Mouse (Mus musculus): ENCODE measurements around the gene Atp5g1. TPM values are rescaled to one million over a fixed set of nuclear protein-coding genes. Genes with fewer than 3 reads are reported as not detected.

The Atp5g1 gene
- polyA plus RNA-seq, 1 experiment from 2014 or later = 705 TPM

DNA sequence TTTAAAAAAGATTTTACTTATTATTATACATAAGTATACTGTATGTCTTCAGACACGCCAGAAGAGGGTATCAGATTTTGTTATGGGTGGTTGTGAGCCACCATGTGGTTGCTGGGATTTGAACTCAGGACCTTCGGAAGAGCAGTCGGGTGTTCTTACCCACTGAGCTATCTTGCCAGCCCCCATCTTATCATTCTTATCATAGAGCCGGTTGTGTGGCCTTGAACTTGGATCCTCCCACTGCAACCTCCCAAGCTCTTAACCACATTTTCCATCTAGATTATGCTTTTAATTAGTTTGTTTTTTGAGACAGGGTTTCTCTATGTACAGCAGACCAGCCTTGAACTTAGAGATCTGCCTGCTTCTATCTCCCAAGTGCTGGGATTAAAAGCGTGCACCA is 38.0 kb downstream of the Atp5g1 start:
- Histone ChIP-seq H3K4me1 (peaks cover 16% of the 10 kb centered on the region), H3K4me3 (replicated peaks) (no peak overlapping the region), H3K27me3 (no peaks in the 10 kb centered on the region), H3K9ac (no peak overlapping the region), H3K4me2 (no peak overlapping the region), H3K9me3 (replicated peaks) (no peaks in the 10 kb centered on the region), H3K27ac (no peak overlapping the region), H3K36me3 (peaks cover 43% of the 10 kb centered on the region)
- ATAC-seq (replicated peaks; ENCODE audit: low FRiP score) = no peak
- 86% methylated on average over 5 of the region's 5 CpGs for WGBS

DNA sequence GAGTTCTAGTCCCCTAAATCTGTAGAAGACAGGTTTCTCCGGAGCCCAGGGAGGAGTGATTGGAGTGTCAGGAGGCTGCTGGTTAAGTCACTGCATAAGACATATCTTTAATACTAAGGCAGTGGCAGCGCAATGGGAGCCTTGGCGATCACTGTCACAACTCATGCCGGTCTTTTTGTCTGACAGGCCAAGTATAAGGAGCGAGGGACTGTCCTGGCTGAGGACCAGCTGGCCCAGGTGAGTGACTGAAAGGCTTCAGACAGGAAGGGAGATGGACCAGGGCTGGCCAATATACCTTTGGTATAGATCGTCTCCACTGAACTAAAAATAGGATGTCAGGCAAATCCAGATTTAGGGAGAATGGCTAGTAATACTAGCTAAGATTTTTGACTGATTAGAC is 40.3 kb downstream of the Atp5g1 start:
- Histone ChIP-seq H3K27me3 (no peaks in the 10 kb centered on the region), H3K4me2 (peak overlapping the region; percentile 86), H3K4me3 (replicated peaks) (peak overlapping the region; percentile 64), H3K36me3 (peaks cover 28% of the 10 kb centered on the region), H3K4me1 (peaks cover 16% of the 10 kb centered on the region), H3K9me3 (replicated peaks) (no peaks in the 10 kb centered on the region), H3K9ac (peak overlapping the region; percentile 51), H3K27ac (peak overlapping the region; percentile 72; the same call in 1 of the 2 replicates)
- 8% methylated on average over 6 of the region's 6 CpGs for WGBS
- no peak for ATAC-seq (replicated peaks; ENCODE audit: low FRiP score)

DNA sequence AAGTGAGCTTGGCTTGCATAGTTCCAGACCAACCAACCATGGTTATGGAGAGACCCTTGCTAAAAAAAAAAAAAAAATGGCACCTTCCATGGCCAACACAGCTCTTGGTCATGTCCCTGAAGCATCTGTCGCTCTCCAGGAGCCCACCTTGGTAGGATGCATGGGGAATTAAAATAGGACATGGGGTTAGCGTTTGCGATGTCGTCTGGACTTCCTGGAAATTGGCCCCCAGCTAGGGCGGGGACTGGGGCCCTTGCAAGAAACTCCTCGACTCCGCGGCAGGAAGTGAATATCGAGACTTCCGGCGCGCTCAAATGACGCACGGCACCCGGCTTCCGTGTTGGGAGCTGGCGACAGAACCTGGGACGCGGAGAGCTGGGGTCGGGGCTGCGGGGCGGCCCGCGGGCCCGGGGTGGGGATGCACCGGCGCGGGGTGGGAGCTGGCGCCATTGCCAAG is 40.8 kb downstream of the Atp5g1 start, which contains the start of gene Snf8:
Snf8 (plus strand) TSS at position 290 of the 457 bp plus-strand sequence.
- peak within 1 kb of the TSS; percentile 51 for H3K9ac ChIP-seq
- peak within 1 kb of the TSS; percentile 72 for H3K27ac ChIP-seq
- peak within 1 kb of the TSS; percentile 64 for H3K4me3 ChIP-seq (replicated peaks)
- 0 out of 2 replicates have a peak, but pooled peaks cover 3% of the 10 kb centered on the region for H3K27me3 ChIP-seq
- H3K9me3 ChIP-seq (replicated peaks) = no peaks in the 10 kb centered on the region
- under 1% methylated on average over 29 of the region's 29 CpGs for WGBS
- peak within 1 kb of the TSS; percentile 86 for H3K4me2 ChIP-seq
- H3K36me3 ChIP-seq = peaks cover 28% of the 10 kb centered on the region
- peak; percentile 74 for ATAC-seq (replicated peaks; ENCODE audit: low FRiP score)
- peaks cover 16% of the 10 kb centered on the region for H3K4me1 ChIP-seq

DNA sequence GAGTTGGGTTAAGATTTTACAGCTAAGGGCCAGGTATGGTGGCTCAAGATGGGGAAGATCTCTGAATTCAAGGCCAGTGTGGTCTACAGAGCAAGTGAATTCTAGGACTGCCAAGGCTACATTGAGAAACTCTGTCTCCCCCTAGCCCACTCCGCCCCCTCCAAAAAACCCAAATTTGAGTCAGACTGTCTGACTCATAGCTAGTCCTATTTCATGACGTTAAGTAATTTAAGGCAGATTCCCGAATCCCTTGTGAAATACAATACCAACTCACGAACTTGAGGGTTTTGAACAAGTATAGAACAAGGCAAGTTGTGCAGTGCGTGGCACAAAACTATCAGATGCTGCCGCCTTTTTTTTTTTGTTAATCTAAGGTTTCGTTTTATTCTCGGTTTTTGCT is 41.4 kb downstream of the Atp5g1 start:
- peak overlapping the region; percentile 64 for H3K4me3 ChIP-seq (replicated peaks)
- H3K9me3 ChIP-seq (replicated peaks) = no peaks in the 10 kb centered on the region
- no peak for ATAC-seq (replicated peaks; ENCODE audit: low FRiP score)
- H3K36me3 ChIP-seq = peaks cover 24% of the 10 kb centered on the region
- peak overlapping the region; percentile 86 for H3K4me2 ChIP-seq
- H3K27ac ChIP-seq = peak overlapping the region; percentile 72; the same call in 1 of the 2 replicates
- H3K9ac ChIP-seq = peak overlapping the region; percentile 51; the same call in 1 of the 2 replicates
- peaks cover 7% of the 10 kb centered on the region; the same call in 1 of the 2 replicates for H3K27me3 ChIP-seq
- H3K4me1 ChIP-seq = peaks cover 16% of the 10 kb centered on the region
- 47% methylated on average over 8 of the region's 8 CpGs for WGBS

DNA sequence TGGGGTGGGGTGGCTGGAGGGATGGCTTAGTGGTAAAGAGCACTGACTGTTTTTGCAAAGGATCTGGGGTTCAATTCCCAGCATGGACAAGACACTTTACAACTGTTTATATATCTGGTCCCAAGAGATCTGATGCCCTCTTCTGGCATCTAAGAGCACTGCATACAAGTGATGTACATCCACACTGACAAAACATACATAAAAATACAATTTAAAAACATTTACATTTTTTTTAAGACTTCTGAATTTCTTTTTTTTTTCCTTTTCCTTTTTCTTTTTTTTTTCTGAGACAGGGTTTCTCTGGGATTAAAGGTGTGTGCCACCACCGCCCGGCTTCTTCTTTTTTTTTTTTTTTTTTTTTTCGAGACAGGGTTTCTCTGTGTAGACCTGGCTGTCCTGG is 42.2 kb downstream of the Atp5g1 start:
- H3K27me3 ChIP-seq = peaks cover 8% of the 10 kb centered on the region; the same call in 1 of the 2 replicates
- H3K4me3 ChIP-seq (replicated peaks) = no peak overlapping the region
- no peak overlapping the region for H3K27ac ChIP-seq
- no peaks in the 10 kb centered on the region for H3K9me3 ChIP-seq (replicated peaks)
- H3K4me2 ChIP-seq = no peak overlapping the region
- H3K4me1 ChIP-seq = peaks cover 16% of the 10 kb centered on the region
- no peak overlapping the region for H3K9ac ChIP-seq
- H3K36me3 ChIP-seq = peaks cover 16% of the 10 kb centered on the region; the same call in 1 of the 2 replicates
- no peak for ATAC-seq (replicated peaks; ENCODE audit: low FRiP score)
- 93% methylated on average over 3 of the region's 3 CpGs for WGBS

DNA sequence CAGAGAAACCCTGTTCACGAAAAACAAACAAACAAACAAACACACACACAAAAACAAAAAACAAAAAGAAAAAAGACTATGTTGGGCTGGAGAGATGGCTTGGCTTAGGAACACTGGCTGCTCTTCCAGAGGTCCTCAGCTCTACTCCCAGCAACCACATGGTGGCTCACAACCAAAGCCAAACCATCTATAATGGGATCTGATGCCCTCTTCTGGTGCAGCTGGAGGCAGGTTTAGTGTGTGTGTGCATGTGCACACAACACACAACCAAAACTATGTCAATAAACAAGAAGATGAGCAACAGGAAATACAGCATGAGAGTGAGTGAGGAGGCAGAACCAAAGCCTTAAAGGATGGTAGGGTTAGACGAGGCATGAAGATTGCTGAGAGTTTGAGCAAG is 43.8 kb downstream of the Atp5g1 start:
- H3K27me3 ChIP-seq = peaks cover 9% of the 10 kb centered on the region; the same call in 1 of the 2 replicates
- H3K4me1 ChIP-seq = peaks cover 16% of the 10 kb centered on the region
- no peaks in the 10 kb centered on the region for H3K9me3 ChIP-seq (replicated peaks)
- no peak overlapping the region for H3K4me3 ChIP-seq (replicated peaks)
- 81% methylated on average over 2 of the region's 2 CpGs for WGBS
- ATAC-seq (replicated peaks; ENCODE audit: low FRiP score) = no peak
- H3K27ac ChIP-seq = no peak overlapping the region
- no peak overlapping the region for H3K4me2 ChIP-seq
- H3K9ac ChIP-seq = no peak overlapping the region
- H3K36me3 ChIP-seq = 0 out of 2 replicates have a peak, but pooled peaks cover 4% of the 10 kb centered on the region

DNA sequence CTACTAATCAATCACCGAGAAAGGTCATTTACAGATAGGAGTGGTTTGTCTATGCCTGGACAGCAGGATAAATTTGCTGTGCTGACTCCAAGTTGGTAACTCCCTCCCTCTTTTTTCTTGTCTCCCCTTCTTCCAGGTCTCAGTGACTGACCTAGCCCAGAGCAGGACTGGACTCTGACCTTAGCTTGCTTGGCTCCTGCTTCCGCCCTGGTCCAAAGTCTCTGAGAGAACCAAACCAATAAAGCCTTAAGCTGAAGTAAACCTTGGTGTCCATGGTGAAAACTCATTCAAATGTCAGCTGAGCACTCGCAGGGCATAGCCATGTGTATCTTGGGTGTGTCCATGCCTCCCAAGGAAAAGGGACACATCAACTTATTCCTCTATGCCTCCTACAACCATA is 44.9 kb downstream of the Atp5g1 start:
- no peaks in the 10 kb centered on the region for H3K9me3 ChIP-seq (replicated peaks)
- H3K36me3 ChIP-seq = no peaks in the 10 kb centered on the region
- peaks cover 9% of the 10 kb centered on the region; the same call in 1 of the 2 replicates for H3K27me3 ChIP-seq
- H3K4me3 ChIP-seq (replicated peaks) = no peak overlapping the region
- no peak for ATAC-seq (replicated peaks; ENCODE audit: low FRiP score)
- no peak overlapping the region for H3K4me2 ChIP-seq
- no peak overlapping the region for H3K27ac ChIP-seq
- H3K4me1 ChIP-seq = peaks cover 11% of the 10 kb centered on the region
- H3K9ac ChIP-seq = no peak overlapping the region
- WGBS = 88% methylated on average over 3 of the region's 3 CpGs

DNA sequence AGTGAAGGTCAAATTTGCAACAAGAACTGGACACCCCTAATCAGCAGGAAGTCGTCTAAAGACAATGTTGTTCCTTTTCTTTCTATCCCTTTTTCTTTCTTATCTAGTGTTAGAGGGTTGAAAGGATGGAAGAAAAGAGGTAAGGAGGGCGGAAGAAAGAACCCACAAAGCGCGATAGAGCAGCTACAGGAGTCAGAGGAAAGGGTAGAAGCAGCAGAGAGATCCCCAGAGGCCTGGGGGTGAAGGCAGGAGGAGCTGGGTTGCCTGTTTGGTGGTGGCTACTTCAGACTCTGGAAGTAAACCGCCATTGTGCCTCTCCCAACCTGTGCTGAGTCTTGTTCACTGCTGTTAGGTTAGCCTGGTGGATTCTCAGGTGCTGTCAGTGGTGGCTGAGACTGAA is 47.3 kb downstream of the Atp5g1 start:
- Histone ChIP-seq H3K9ac (no peak overlapping the region), H3K36me3 (no peaks in the 10 kb centered on the region), H3K4me1 (no peaks in the 10 kb centered on the region), H3K9me3 (replicated peaks) (no peaks in the 10 kb centered on the region), H3K4me2 (no peak overlapping the region), H3K4me3 (replicated peaks) (no peak overlapping the region), H3K27me3 (peaks cover 9% of the 10 kb centered on the region; the same call in 1 of the 2 replicates), H3K27ac (no peak overlapping the region)
- ATAC-seq (replicated peaks; ENCODE audit: low FRiP score) = no peak
- WGBS = 58% methylated on average over 5 of the region's 5 CpGs

DNA sequence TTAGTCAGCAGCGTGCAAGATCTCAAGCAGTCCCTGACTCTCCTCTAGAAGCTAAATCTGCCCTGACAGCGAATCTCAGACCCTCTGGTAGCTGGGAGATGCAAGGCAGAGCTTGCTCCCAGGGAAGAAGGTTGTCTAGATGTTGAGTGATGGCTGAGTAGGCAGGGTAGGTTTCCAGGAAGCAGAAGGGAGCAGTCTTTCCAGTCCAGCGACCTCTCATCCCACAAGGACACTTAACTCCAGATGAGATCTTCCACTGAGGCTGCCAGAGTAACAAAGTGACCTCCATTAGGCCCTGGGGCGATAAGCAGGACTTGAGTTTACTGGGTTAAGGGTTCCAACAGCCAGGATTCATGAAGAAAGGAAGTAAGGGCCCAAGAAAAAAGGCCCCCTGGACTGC is 54.8 kb downstream of the Atp5g1 start:
- no peaks in the 10 kb centered on the region for H3K36me3 ChIP-seq
- no peaks in the 10 kb centered on the region for H3K9me3 ChIP-seq (replicated peaks)
- H3K27me3 ChIP-seq = peaks cover 4% of the 10 kb centered on the region; the same call in 1 of the 2 replicates
- peaks cover 3% of the 10 kb centered on the region; the same call in 1 of the 2 replicates for H3K4me1 ChIP-seq
- no peak overlapping the region for H3K9ac ChIP-seq
- ATAC-seq (replicated peaks; ENCODE audit: low FRiP score) = no peak
- H3K4me2 ChIP-seq = no peak overlapping the region
- no peak overlapping the region for H3K4me3 ChIP-seq (replicated peaks)
- no peak overlapping the region for H3K27ac ChIP-seq
- 44% methylated on average over 4 of the region's 4 CpGs for WGBS

Other genes starting within 250 kb of the Atp5g1 start
- 22.8 and 23.7 TPM in 2 replicates for gene Gngt2, start 238.5 kb downstream of the Atp5g1 start, polyA plus RNA-seq (2015; fragmentation: Nextera tagmentation; extraction: Ambion mirVana)
- 10.1 and 11.4 TPM in 2 replicates for gene Abi3, start 233.2 kb downstream of the Atp5g1 start, polyA plus RNA-seq (2015; fragmentation: Nextera tagmentation; extraction: Ambion mirVana)
- gene B4galnt2, start 160.8 kb downstream of the Atp5g1 start, polyA plus RNA-seq (2015; fragmentation: Nextera tagmentation; extraction: Ambion mirVana) = 1.4 TPM in 2 replicates
- 53.8 and 57.9 TPM in 2 replicates for gene Igf2bp1, start 69.7 kb downstream of the Atp5g1 start, polyA plus RNA-seq (2015; fragmentation: Nextera tagmentation; extraction: Ambion mirVana)
- not detected in 2 replicates for gene Gip, start 51.1 kb downstream of the Atp5g1 start, polyA plus RNA-seq (2015; fragmentation: Nextera tagmentation; extraction: Ambion mirVana)
- gene Snf8, start 40.8 kb downstream of the Atp5g1 start, polyA plus RNA-seq (2015; fragmentation: Nextera tagmentation; extraction: Ambion mirVana) = 98.3 and 99.0 TPM in 2 replicates
- gene Ube2z, start 10.3 kb downstream of the Atp5g1 start, polyA plus RNA-seq (2015; fragmentation: Nextera tagmentation; extraction: Ambion mirVana) = 40.6 and 42.0 TPM in 2 replicates
- gene Calcoco2, start 36.3 kb upstream of the Atp5g1 start, polyA plus RNA-seq (2015; fragmentation: Nextera tagmentation; extraction: Ambion mirVana) = not detected in 2 replicates
- 0.05 TPM in 1 of 2 replicates, not detected in the other for gene Ttll6, start 58.1 kb upstream of the Atp5g1 start, polyA plus RNA-seq (2015; fragmentation: Nextera tagmentation; extraction: Ambion mirVana)
- 0.09 and 1.0 TPM in 2 replicates for gene Hoxb13, start 118.6 kb upstream of the Atp5g1 start, polyA plus RNA-seq (2015; fragmentation: Nextera tagmentation; extraction: Ambion mirVana)
- 22.3 and 27.2 TPM in 2 replicates for gene Hoxb9, start 195.8 kb upstream of the Atp5g1 start, polyA plus RNA-seq (2015; fragmentation: Nextera tagmentation; extraction: Ambion mirVana)
- 8.9 and 9.8 TPM in 2 replicates for gene Hoxb8, start 206.2 kb upstream of the Atp5g1 start, polyA plus RNA-seq (2015; fragmentation: Nextera tagmentation; extraction: Ambion mirVana)
- gene Hoxb7, start 211.0 kb upstream of the Atp5g1 start, polyA plus RNA-seq (2015; fragmentation: Nextera tagmentation; extraction: Ambion mirVana) = 58.5 and 62.7 TPM in 2 replicates
- 47.1 and 49.1 TPM in 2 replicates for gene Hoxb6, start 216.8 kb upstream of the Atp5g1 start, polyA plus RNA-seq (2015; fragmentation: Nextera tagmentation; extraction: Ambion mirVana)
- 18.8 and 20.2 TPM in 2 replicates for gene Hoxb5, start 227.7 kb upstream of the Atp5g1 start, polyA plus RNA-seq (2015; fragmentation: Nextera tagmentation; extraction: Ambion mirVana)
- gene Hoxb4, start 242.6 kb upstream of the Atp5g1 start, polyA plus RNA-seq (2015; fragmentation: Nextera tagmentation; extraction: Ambion mirVana) = 6.4 and 7.1 TPM in 2 replicates
- gene Hoxb3, start 247.7 kb upstream of the Atp5g1 start, polyA plus RNA-seq (2015; fragmentation: Nextera tagmentation; extraction: Ambion mirVana) = 4.4 and 4.5 TPM in 2 replicates